Mouse (Mus musculus) heart, embryonic 16.5 days (tissue): Measurements from ENCODE around the gene Tead4. TPM values are rescaled to one million over a fixed set of nuclear protein-coding genes. Genes with fewer than 3 reads are reported as not detected.
"Not testable (repeated sequence)": the region's sequence is repeated elsewhere in the genome, so short reads cannot be mapped to it uniquely, and the experiment has no call there.

Source experiments
- ATAC-seq: fragments of 200-750 bp; cut with Nextera tagmentation; replicated peaks from 2 replicates; pipeline ENCODE4 v1.8.0; 2017; ENCODE audit warnings: moderate number of reproducible peaks; ENCODE audit not compliant: insufficient read depth, low FRiP score; ENCODE audit errors: extremely low read depth
- H3K27ac ChIP-seq: fragments of 300-500 bp; sonication (generic); 2 replicates; pipeline ENCODE4 v1.5.1; 2014; ENCODE audit warnings: mild to moderate bottlenecking, low read length, control low read depth, moderate library complexity
- H3K27me3 ChIP-seq: fragments of 300-500 bp; sonication (generic); 2 replicates; pipeline ENCODE4 v1.6.1; 2014; ENCODE audit warnings: low read length, mixed read lengths; ENCODE audit not compliant: control insufficient read depth, insufficient read depth
- H3K36me3 ChIP-seq: fragments of 300-500 bp; sonication (generic); 2 replicates; pipeline ENCODE4 v1.6.1; 2014; ENCODE audit not compliant: control insufficient read depth, insufficient read depth
- H3K4me1 ChIP-seq: fragments of 300-500 bp; sonication (generic); 2 replicates; pipeline ENCODE4 v1.6.1; 2014; ENCODE audit warnings: low read length, mixed read lengths; ENCODE audit not compliant: control insufficient read depth, insufficient read depth
- H3K4me2 ChIP-seq: fragments of 300-500 bp; sonication (generic); 2 replicates; pipeline ENCODE4 v1.6.1; 2014; ENCODE audit warnings: low read depth, mild to moderate bottlenecking, control low read depth, low read length
- H3K4me3 ChIP-seq: fragments of 300-500 bp; sonication (generic); 2 replicates; pipeline ENCODE4 v1.5.1; 2014; ENCODE audit warnings: mild to moderate bottlenecking, control low read depth, low read length
- H3K9ac ChIP-seq: fragments of 300-500 bp; sonication (generic); 2 replicates; pipeline ENCODE4 v1.6.1; 2014; ENCODE audit warnings: low read length, control low read depth
- H3K9me3 ChIP-seq: fragments of 300-500 bp; sonication (generic); replicated peaks from 2 replicates; pipeline ENCODE4 v1.6.1; 2016; ENCODE audit warnings: low read length; ENCODE audit not compliant: control insufficient read depth
- WGBS: fragments of 180-500 bp; shearing (Covaris S2); extraction: QIAGEN DNeasy Blood & Tissue Kit; methylation state at CpG from one replicate; pipeline ENCODE4 v1.1.7; 2014; 5-methylcytosine and 5-hydroxymethylcytosine counted together
- polyA plus RNA-seq: library from polyadenylated mRNA; unstranded; fragments of >200 nt; fragmentation: Nextera tagmentation; extraction: Ambion mirVana; gene quantifications from 2 replicates; pipeline ENCODE4 v1.2.1, GENCODE M21; 2015

Tead4 gene
- polyA plus RNA-seq, 1 experiment from 2014 or later = 2.7 TPM

DNA sequence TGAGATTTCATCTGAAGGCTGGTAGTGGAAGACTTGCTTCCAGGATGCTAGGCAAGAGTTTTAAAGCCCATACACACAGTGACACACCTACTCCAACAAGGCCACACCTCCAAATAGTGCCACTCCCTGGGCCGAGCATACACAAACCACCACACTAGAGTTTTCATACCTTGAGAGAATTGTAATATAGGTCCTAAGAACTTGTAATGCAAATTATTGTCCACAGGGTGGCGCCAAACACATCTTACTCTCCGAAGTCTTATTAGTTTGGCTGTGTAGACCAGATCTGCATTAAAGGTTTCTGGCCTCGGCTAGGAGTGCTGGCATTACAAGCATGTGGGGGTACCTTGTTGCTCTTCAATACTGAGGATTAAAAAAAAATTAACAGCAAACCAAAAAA lies 17.7 kb upstream of the Tead4 start:
- 6% methylated on average over 4 of the region's 4 CpGs for WGBS
- no peak overlapping the region for H3K4me3 ChIP-seq
- no peak overlapping the region for H3K9ac ChIP-seq
- no peak overlapping the region for H3K27ac ChIP-seq
- peaks cover 21% of the 10 kb centered on the region for H3K36me3 ChIP-seq
- no peak for ATAC-seq
- no peaks in the 10 kb centered on the region for H3K27me3 ChIP-seq
- no peaks in the 10 kb centered on the region for H3K4me1 ChIP-seq
- 0 out of 2 replicates have a peak, but pooled peaks cover 4% of the 10 kb centered on the region for H3K9me3 ChIP-seq
- H3K4me2 ChIP-seq = no peak overlapping the region

DNA sequence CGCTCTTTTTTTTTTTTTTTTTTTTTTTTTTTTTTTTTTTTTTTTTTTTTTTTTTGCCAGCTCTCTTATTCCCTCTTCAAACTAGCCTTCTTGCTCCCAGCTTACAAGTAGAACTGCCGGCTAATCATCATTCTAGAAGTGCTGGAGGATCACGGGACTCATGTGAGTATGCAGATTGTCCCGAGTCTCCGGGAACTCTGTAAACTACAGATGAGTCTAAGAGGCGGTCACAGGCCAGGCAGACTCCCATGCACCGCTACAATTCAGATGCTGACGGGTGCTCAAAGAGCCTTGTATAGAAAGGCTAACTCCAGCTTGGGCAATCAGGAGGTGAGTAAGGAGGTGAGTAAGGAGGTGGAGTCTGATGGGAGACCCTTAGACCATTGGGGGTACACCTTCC lies 15.0 kb upstream of the Tead4 start:
- no peaks in the 10 kb centered on the region for H3K4me1 ChIP-seq
- no peaks in the 10 kb centered on the region for H3K36me3 ChIP-seq
- H3K27ac ChIP-seq = no peak overlapping the region
- no peak overlapping the region for H3K4me2 ChIP-seq
- H3K9me3 ChIP-seq = no peaks in the 10 kb centered on the region
- no peak overlapping the region for H3K9ac ChIP-seq
- 70% methylated on average over 8 of the region's 8 CpGs for WGBS
- ATAC-seq = no peak
- H3K27me3 ChIP-seq = no peaks in the 10 kb centered on the region
- H3K4me3 ChIP-seq = no peak overlapping the region

DNA sequence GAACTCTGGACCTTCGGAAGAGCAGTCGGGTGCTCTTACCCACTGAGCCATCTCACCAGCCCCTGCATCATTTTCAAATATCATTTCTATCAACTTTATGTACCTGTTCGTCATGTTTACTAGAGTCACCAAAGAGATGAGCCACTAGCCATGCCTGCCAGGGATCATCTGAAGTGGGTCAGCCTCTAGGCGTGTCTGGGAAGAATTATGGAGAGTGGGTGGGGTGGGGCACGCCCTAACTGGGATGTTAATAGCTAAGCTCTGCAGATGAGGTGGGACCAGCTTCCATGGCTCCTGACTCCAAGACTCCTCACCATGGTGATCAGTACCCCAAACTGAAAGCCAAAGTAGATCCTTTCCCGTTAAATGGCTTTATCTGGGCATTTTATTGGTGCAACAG lies 14.2 kb upstream of the Tead4 start:
- no peak for ATAC-seq
- WGBS = 87% methylated on average over 6 of the region's 6 CpGs
- H3K9ac ChIP-seq = no peak overlapping the region

DNA sequence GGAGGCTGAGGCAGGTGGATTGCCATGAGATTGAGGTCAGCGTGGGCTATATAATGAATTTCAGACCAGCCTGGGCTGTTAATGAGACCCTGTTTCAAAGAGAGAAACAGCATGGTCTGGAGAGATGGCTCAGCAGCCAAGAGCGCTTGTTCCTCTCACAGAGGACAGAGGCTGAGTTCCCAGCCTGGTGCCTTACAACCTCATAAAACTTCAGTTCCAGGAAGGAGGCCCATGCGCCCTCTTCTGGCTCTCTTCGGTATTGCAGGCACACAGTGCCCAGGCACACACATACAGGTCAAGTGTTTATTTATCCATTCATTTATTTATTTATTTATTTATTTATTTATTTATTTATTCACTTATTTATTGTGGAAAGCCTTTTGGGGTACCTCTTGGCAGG lies 7.7 kb upstream of the Tead4 start:
- whole genome bisulfite sequencing = 28% methylated on average over 4 of the region's 4 CpGs
- Histone ChIP-seq H3K27ac (no peak overlapping the region), H3K9ac (no peak overlapping the region), H3K27me3 (no peaks in the 10 kb centered on the region), H3K4me3 (no peak overlapping the region), H3K4me1 (no peaks in the 10 kb centered on the region), H3K9me3 (peaks cover 2% of the 10 kb centered on the region; the same call in 1 of the 2 replicates), H3K36me3 (no peaks in the 10 kb centered on the region), H3K4me2 (no peak overlapping the region)
- ATAC-seq = 0 out of 2 replicates have a peak, but pooled peaks have one; percentile 6

More for the DNA sequence above, 14.2 kb upstream of the Tead4 start:
- Histone ChIP-seq H3K9me3 (no peaks in the 10 kb centered on the region), H3K4me1 (no peaks in the 10 kb centered on the region), H3K36me3 (no peaks in the 10 kb centered on the region), H3K27ac (no peak overlapping the region), H3K4me3 (no peak overlapping the region), H3K4me2 (no peak overlapping the region), H3K27me3 (no peaks in the 10 kb centered on the region)

DNA sequence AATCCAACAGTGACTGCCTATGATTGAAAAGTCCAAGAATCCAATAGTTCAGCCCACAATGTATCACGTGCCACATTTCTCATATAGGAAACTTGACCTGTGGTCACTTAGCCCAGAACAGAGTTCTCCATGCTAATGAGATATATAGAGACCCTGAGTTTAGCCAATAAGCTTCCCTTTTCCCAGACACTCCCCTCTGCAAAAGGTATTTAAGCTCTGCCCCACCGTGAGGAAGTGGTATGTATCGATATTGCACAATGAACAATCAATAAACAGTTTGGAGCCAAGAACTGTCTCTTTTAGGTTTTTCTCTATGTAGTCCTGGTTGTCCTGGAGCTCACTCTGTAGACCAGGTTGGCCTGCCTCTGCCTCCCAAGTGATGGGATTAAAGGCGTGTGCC lies 4.2 kb upstream of the Tead4 start:
- Histone ChIP-seq H3K4me2 (no peak overlapping the region), H3K9ac (no peak overlapping the region), H3K4me3 (no peak overlapping the region), H3K27me3 (no peaks in the 10 kb centered on the region), H3K36me3 (no peaks in the 10 kb centered on the region), H3K9me3 (peaks cover 5% of the 10 kb centered on the region; the same call in 1 of the 2 replicates), H3K4me1 (peaks cover 7% of the 10 kb centered on the region), H3K27ac (no peak overlapping the region)
- no peak for ATAC-seq
- 75% methylated on average over 4 of the region's 4 CpGs for WGBS

DNA sequence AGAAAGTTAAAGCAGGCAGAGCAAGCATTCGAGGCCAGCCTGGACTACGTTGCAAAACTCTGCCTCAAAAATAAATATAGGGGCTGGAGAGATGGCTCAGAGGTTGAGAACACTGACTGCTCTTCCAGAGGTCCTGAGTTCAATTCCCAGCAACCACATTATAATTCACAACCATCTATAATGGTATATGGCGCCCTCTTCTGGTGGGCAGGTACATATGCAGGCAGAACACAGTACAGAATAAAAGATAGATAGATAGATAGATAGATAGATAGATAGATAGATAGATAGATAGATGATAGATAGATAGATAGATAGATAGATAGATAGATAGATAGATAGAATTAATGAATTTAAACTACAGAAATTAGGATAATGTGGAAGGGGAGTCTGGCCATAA lies 2.0 kb upstream of the Tead4 start:
- not testable (repeated sequence) for H3K4me2 ChIP-seq, H3K9ac ChIP-seq, H3K36me3 ChIP-seq, H3K9me3 ChIP-seq, H3K4me3 ChIP-seq, ATAC-seq, H3K27ac ChIP-seq
- Histone ChIP-seq H3K27me3 (peaks cover 13% of the 10 kb centered on the region; the same call in 1 of the 2 replicates), H3K4me1 (peaks cover 12% of the 10 kb centered on the region)
- 84% methylated on average over 3 of the region's 3 CpGs for WGBS

DNA sequence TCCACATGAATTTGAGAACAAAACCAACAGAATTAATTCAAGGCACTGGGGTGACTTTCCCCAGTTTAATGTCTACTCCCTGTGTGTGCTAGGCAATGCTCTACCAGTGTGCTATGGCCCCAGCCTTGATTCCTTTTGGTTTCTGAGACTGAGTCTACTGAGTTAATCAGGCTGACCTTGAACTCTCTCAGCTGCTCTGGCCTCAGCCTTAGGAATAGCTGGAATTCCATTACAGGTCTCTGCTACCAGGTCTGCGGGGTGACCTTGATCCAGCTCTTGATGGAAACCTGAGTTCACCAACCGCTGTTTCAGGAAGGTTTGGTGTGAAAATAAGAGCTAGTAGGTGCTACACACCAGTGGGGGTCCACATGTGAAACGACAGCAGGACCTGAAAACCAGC lies 1.3 kb upstream of the Tead4 start:
- H3K4me2 ChIP-seq = no peak overlapping the region; the same call in 1 of the 2 replicates
- no peak overlapping the region for H3K9ac ChIP-seq
- no peak for ATAC-seq
- H3K9me3 ChIP-seq = peaks cover 5% of the 10 kb centered on the region; the same call in 1 of the 2 replicates
- H3K4me3 ChIP-seq = no peak overlapping the region
- 66% methylated on average over 3 of the region's 3 CpGs for WGBS
- H3K27me3 ChIP-seq = peaks cover 14% of the 10 kb centered on the region; the same call in 1 of the 2 replicates
- no peaks in the 10 kb centered on the region for H3K36me3 ChIP-seq
- H3K27ac ChIP-seq = no peak overlapping the region
- peaks cover 12% of the 10 kb centered on the region for H3K4me1 ChIP-seq

DNA sequence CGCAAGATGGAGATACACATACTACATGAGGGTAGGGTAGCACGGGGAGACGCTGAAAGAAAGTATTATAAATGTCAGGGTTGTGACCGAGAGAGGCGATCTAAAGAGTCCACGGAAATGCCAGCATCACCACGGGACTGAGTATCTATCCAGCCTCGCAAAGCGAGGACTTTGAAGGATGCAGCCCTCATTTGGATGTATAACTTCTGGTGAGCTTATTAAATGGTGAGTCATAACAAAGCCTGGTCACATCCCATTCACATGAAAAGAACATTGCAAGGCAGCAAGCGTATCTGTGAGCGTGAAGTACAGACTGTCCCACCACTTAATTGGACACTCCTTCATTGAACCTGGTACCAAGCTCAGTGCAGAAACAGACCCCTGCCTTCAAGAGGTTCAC lies 835 bp upstream of the Tead4 start:
- Histone ChIP-seq H3K4me1 (peaks cover 14% of the 10 kb centered on the region), H3K4me3 (peak overlapping the region; percentile 76), H3K36me3 (no peaks in the 10 kb centered on the region), H3K9ac (peak overlapping the region; percentile 86; the same call in 1 of the 2 replicates), H3K9me3 (0 out of 2 replicates have a peak, but pooled peaks cover 3% of the 10 kb centered on the region), H3K27me3 (peaks cover 14% of the 10 kb centered on the region; the same call in 1 of the 2 replicates), H3K4me2 (peak overlapping the region; percentile 94), H3K27ac (no peak overlapping the region; the same call in 1 of the 2 replicates)
- ATAC-seq = no peak
- WGBS = 34% methylated on average over 11 of the region's 11 CpGs

DNA sequence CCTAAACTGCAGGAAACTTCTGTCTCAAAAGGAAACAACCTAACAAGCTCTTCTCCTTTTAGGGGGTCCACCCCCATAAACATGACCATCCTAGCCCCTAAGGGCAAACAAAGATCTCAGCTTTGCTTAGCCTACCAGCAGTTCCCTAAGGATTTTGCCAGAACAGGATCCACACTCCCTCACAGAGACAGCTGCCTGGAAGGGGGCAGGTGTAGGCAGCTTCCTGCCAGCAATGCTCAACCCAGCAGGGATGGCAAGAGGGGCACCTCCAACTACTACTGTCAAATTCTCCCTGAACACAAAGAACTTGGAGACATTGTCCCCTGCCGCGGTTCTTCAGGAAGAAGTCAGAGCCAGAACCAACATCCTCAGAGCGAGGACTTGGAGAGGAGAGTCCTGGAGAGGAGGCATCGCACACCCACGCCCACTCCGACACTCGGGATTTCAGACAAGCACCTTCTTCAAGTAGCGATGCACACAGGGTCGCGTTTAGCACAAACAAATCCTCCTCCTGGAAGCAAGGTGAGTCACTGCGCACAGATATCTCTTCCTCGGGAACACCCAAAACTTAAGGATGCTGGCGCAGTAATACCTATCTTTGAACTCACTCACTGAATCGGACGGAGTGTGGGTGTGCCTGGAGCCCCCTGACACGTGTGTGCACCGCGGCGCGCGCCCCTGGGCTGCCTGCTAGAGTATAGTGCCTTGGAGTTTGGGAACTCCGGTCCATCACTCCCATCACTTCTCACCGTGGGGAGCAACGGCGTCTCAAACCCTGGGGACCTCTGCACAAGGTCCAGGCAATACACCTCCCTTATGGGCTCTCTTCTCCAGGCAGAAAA lies 1.1 kb downstream of the Tead4 start:
- peak overlapping the region; percentile 76 for H3K4me3 ChIP-seq
- ATAC-seq = no peak; the same call in 1 of the 2 replicates
- peaks cover 25% of the 10 kb centered on the region for H3K4me1 ChIP-seq
- 0 out of 2 replicates have a peak, but pooled peaks cover 3% of the 10 kb centered on the region for H3K9me3 ChIP-seq
- no peaks in the 10 kb centered on the region for H3K36me3 ChIP-seq
- H3K27ac ChIP-seq = peak overlapping the region; percentile 84
- H3K27me3 ChIP-seq = peaks cover 14% of the 10 kb centered on the region; the same call in 1 of the 2 replicates
- 1% methylated on average over 25 of the region's 25 CpGs for WGBS
- H3K4me2 ChIP-seq = peak overlapping the region; percentile 94
- peak overlapping the region; percentile 86 for H3K9ac ChIP-seq
